Mouse (Mus musculus) mesoderm, embryonic 11.5 days (tissue): Measurements from ENCODE around the gene Hist1h2bl.
A peak's percentile ranks its signal among the peaks of the same experiment; 100 is the strongest.
"Not testable (repeated sequence)": the region's sequence is repeated elsewhere in the genome, so short reads cannot be mapped to it uniquely, and the experiment has no call there.

Experiments
- DNase-seq: peaks from one replicate; pipeline ENCODE4 v3.0.0-alpha.2; 2012; ENCODE audit warnings: low read depth, low spot score

The Hist1h2bl gene

GRCm38 (mm10) chr13:21722373-21722925 is 6.5 kb upstream of the Hist1h2bl start:
- DNase-seq, result peak; percentile 48

- peak; percentile 94 for DNase-seq
Measured at GRCm38 (mm10) chr13:21721757-21722372, 5.9 kb upstream of the Hist1h2bl start, which contains the start of gene Hist1h2bm. Gene Hist1h2bm (plus strand): TSS chr13:21722044.

GRCm38 (mm10) chr13:21721107-21721756 is 5.3 kb upstream of the Hist1h2bl start:
- DNase-seq, result not testable (repeated sequence)

GRCm38 (mm10) chr13:21718381-21719080 is 2.6 kb upstream of the Hist1h2bl start:
- no peak for DNase-seq

GRCm38 (mm10) chr13:21717397-21718357 is 1.7 kb upstream of the Hist1h2bl start, which contains the start of gene Hist1h3h:
Gene Hist1h3h (plus strand): TSS chr13:21717659.
- peak; percentile 93 for DNase-seq

GRCm38 (mm10) chr13:21716540-21717391 is 823 bp upstream of the Hist1h2bl start:
- DNase-seq, result peak; percentile 65

- peak; percentile 40 for DNase-seq
Measured at GRCm38 (mm10) chr13:21715131-21715863, 646 bp downstream of the Hist1h2bl start.

GRCm38 (mm10) chr13:21714725-21715124 is 1.2 kb downstream of the Hist1h2bl start:
- peak; percentile 80 for DNase-seq

- no peak for DNase-seq
Measured at GRCm38 (mm10) chr13:21711698-21712097, 4.2 kb downstream of the Hist1h2bl start.

- DNase-seq, result peak; percentile 74
Measured at GRCm38 (mm10) chr13:21710821-21711525, 5.0 kb downstream of the Hist1h2bl start.

GRCm38 (mm10) chr13:21710031-21710711 is 5.8 kb downstream of the Hist1h2bl start:
- DNase-seq, result peak; percentile 90

GRCm38 (mm10) chr13:21706669-21707068 is 9.3 kb downstream of the Hist1h2bl start:
- no peak for DNase-seq

- no peak for DNase-seq
Measured at GRCm38 (mm10) chr13:21697811-21698210, 18.1 kb downstream of the Hist1h2bl start, which contains the start of gene Olfr1359. Gene Olfr1359 (plus strand): TSS chr13:21698111.

- no peak for DNase-seq
Measured at GRCm38 (mm10) chr13:21677305-21677704, 38.6 kb downstream of the Hist1h2bl start, which contains the start of gene Olfr1360. Gene Olfr1360 (minus strand): TSS chr13:21677405.
